Mouse (Mus musculus): ENCODE data around the gene Elp6.
"Not testable (repeated sequence)": the region's sequence is repeated elsewhere in the genome, so short reads cannot be mapped to it uniquely, and the experiment has no call there.

Elp6 gene

GRCm38 (mm10) chr9:110316503-110316902, 11.5 kb downstream of the Elp6 start:
- no peak for DNase-seq (ENCODE audit: low spot score in 2 of 2)

DNA sequence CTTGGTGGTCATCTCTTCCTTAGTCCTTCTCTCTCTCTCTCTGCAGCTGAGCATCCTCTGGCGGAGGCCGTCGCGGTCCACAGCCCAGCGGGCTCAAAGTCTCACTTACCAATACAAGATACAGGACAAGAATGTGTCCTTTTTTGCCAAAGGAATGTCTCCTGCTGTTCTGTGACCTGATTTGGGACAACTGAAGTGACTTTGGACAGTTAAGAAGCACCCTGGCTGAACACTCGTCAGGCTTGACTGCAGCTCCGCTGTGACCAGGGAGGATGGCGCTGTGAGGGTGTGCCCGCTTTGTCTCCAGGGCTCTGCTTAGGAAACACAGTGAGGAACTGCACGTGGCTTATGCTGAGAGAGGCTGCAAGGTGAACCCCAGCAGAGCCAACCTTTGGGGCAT, 15.8 kb downstream of the Elp6 start:
- no peak for DNase-seq (ENCODE audit: low spot score in 2 of 2)

DNA sequence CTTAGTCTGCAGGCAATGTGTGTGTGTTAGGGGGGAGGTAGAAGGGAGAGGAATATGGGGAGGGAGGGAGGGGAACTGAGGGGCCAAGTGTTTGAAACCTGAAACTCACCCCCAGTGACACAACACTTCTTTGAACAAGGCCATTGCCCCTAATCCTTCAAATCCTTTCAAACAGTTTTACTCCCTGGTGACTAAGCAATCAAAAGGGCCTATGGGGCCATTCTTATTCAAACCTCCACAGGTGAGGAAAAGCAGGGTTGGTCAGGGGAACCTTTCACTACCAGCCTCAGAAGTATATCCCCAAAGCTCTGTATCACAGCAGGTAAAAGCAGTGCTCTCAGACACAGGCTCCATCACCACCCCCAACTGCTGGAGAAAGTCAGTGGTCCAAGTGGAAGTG, 18.0 kb downstream of the Elp6 start:
- DNase-seq (ENCODE audit: low spot score in 2 of 2): no peak

DNA sequence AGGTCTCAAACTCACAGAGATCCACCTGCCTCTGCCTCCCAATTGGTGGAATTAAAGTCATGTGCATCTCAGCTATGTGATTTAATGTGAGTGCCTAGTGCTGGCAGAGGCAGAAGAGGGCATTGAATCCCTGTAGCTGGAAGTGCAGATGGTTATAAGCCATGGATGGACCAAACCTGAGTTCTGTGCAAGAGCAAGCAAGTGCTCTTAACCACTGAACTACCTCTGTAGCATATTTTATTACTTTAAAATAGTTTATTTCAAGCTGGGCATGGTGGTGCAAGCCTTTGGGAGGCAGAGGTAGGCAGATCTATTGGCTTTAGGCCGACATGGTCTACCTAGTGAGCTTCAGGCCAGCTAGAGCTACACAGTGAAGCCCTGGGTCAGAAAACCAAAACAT, 19.2 kb downstream of the Elp6 start:
- no peak for DNase-seq (ENCODE audit: low spot score in 2 of 2)

GRCm38 (mm10) chr9:110328178-110328577, 23.2 kb downstream of the Elp6 start:
- no peak for DNase-seq (ENCODE audit: low spot score in 2 of 2)

GRCm38 (mm10) chr9:110328946-110329630, 24.1 kb downstream of the Elp6 start:
- no peak for DNase-seq (ENCODE audit: low spot score in 2 of 2)

DNA sequence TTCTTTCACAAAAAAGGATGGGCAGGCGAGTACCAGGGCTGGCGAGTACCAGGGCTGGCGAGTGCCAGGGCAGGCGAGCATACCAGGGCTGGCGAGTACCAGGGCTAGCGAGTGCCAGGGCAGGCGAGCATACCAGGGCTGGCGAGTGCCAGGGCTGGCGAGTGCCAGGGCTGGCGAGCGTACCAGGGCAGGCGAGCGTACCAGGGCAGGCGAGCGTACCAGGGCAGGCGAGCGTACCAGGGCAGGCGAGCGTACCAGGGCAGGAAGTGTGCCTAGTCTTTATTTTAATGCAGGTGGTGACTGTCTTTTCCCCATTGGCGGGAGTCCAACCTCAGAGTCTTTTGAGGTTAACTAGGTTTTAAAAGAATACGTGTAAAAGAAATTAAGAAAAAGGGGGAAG, 24.7 kb downstream of the Elp6 start:
- DNase-seq (ENCODE audit: low spot score in 2 of 2): no peak

- no peak for DNase-seq (ENCODE audit: low spot score in 2 of 2)
Observed at GRCm38 (mm10) chr9:110330341-110330740, 25.4 kb downstream of the Elp6 start.

- not testable (repeated sequence) for DNase-seq (ENCODE audit: low spot score in 2 of 2)
Observed at GRCm38 (mm10) chr9:110330913-110331312, 25.9 kb downstream of the Elp6 start.

- peak; percentile 97 to 98 for DNase-seq (ENCODE audit: low spot score in 2 of 2)
Observed at GRCm38 (mm10) chr9:110333135-110333895, 28.3 kb downstream of the Elp6 start, which contains the start of gene Scap. Gene Scap (plus strand): TSS chr9:110333288.

GRCm38 (mm10) chr9:110333896-110334259, 28.9 kb downstream of the Elp6 start:
- no peak for DNase-seq (ENCODE audit: low spot score in 2 of 2)

GRCm38 (mm10) chr9:110334849-110335248, 29.9 kb downstream of the Elp6 start:
- no peak for DNase-seq (ENCODE audit: low spot score in 2 of 2)

GRCm38 (mm10) chr9:110340037-110340750, 35.2 kb downstream of the Elp6 start:
- no peak for DNase-seq (ENCODE audit: low spot score in 2 of 2)

DNA sequence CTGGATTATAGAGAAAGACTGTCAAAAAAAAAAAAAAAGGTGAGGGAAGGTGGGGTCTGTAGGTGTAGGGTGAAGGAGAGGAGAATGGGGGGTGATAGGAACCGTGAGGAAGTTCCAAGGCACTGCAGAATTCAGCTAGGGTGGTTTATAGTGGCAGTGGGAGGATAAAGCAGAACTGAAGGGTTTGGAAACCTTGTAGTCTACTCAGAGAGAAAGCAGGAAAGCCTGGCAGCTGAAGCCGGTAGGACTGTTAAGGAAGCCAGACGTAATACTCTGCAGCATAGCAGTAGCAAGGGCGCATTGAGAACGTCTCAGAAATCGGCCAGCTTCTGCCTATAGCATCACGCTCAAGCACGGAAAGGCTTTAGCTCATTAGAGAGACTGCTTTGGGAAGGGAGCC, 37.0 kb downstream of the Elp6 start:
- DNase-seq (ENCODE audit: low spot score in 2 of 2): peak; percentile 29 to 31

- DNase-seq (ENCODE audit: low spot score in 2 of 2): no peak
Observed at GRCm38 (mm10) chr9:110343805-110344204, 38.8 kb downstream of the Elp6 start.

- DNase-seq (ENCODE audit: low spot score in 2 of 2): no peak
Observed at GRCm38 (mm10) chr9:110345057-110345739, 40.2 kb downstream of the Elp6 start.

GRCm38 (mm10) chr9:110348899-110349298, 43.9 kb downstream of the Elp6 start:
- no peak for DNase-seq (ENCODE audit: low spot score in 2 of 2)

DNA sequence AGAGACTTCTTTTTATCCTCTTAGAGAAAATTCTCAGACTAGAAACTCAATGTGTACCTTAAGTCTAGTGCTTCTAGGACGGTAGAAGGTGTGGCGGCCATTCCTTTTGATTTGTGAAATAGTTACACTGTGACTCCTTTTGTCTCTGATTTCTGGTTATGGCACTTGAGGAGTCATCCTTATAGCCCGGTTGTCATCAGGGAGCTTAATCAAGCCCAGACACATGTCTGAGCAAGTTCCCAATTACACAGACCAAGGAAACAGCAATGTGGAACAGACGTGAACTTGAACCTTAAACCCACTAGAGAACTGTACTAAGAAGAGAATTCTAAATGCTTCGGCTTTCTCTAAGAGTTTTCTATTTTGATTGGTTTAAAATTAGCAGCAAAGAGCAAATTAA, 45.2 kb downstream of the Elp6 start:
- DNase-seq (ENCODE audit: low spot score in 2 of 2): no peak

- no peak for DNase-seq (ENCODE audit: low spot score in 2 of 2)
Observed at GRCm38 (mm10) chr9:110350612-110351011, 45.6 kb downstream of the Elp6 start.

- DNase-seq (ENCODE audit: low spot score in 2 of 2): no peak
Observed at GRCm38 (mm10) chr9:110351350-110351749, 46.4 kb downstream of the Elp6 start.

DNA sequence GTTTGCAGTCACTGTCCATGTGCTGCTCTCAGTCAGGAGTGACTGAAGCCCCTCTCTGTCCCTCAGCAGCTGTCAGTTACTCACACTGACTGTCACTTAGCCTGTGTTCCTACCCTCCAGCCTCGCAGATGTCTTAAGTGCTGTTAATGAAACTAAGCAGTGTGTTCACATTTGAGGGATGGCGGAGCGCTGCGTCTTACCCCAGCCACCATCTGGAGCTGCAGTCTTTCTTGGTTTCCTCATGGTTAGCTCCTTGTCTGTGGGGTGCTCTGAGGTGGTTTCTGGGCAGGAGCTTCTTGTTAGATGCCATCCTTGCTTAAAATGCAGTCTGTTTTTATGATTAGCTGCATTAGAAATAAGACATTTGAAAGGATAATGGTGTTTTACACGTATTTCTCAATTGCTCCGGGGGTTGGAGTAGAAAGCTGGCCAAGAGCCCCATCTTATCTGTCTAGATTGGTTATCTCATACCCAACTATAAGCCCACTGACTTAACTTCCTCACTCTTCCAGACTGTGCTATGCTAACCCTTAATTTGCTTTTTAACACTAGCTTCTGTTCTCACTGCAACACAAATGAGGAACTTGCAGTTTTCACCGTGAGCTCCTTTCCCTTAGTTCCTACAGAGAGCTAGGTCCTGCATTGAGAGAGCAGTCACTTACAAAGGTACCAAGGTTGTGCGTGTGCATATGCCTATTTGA, 47.1 kb downstream of the Elp6 start:
- DNase-seq (ENCODE audit: low spot score in 2 of 2): no peak
